Mouse (Mus musculus) erythroid progenitor cell, adult 5-6 weeks (primary cell): ENCODE data around the gene Rspo1. TPM values are rescaled to one million over a fixed set of nuclear protein-coding genes. Genes with fewer than 3 reads are reported as not detected.
A peak's percentile ranks its signal among the peaks of the same experiment; 100 is the strongest.

Experiments
- ATAC-seq: replicated peaks from 2 replicates; pipeline ENCODE4 v1.8.0; 2016; ENCODE audit warnings: moderate number of reproducible peaks, mild to moderate bottlenecking, moderate TSS enrichment, inconsistent platforms; ENCODE audit not compliant: poor library complexity, low FRiP score, severe bottlenecking
- total RNA-seq, 2 experiments: library from RNA; stranded (forward) in 1 of 2; stranded (reverse) in 1 of 2; fragments of 150-400 nt in 1 of 2; fragments of 186-747, 209-891 nt in 1 of 2; gene quantifications; 2 replicates each; pipeline versions ENCODE4 v1.2.3 to v1.2.4; 2015 to 2017; ENCODE audit warnings: low replicate concordance in 2 of 2

Gene Rspo1
- total RNA-seq, 2 experiments from 2014 or later = not detected

- no peak for ATAC-seq
Observed at GRCm38 (mm10) chr4:125017431-125017830, 31.2 kb downstream of the Rspo1 start.

GRCm38 (mm10) chr4:125020780-125021538 lies 34.7 kb downstream of the Rspo1 start:
- no peak for ATAC-seq

- ATAC-seq = peak; percentile 100
Observed at GRCm38 (mm10) chr4:125029891-125030614, 43.8 kb downstream of the Rspo1 start.

- ATAC-seq = no peak
Observed at GRCm38 (mm10) chr4:125034341-125034740, 48.1 kb downstream of the Rspo1 start.

- no peak for ATAC-seq
Observed at GRCm38 (mm10) chr4:125044454-125044853, 58.2 kb downstream of the Rspo1 start.

- no peak for ATAC-seq
Observed at GRCm38 (mm10) chr4:125055385-125055784, 69.2 kb downstream of the Rspo1 start.

GRCm38 (mm10) chr4:125056476-125056875 lies 70.2 kb downstream of the Rspo1 start:
- ATAC-seq = no peak

GRCm38 (mm10) chr4:125057273-125057672 lies 71.0 kb downstream of the Rspo1 start:
- ATAC-seq = no peak

- no peak for ATAC-seq
Observed at GRCm38 (mm10) chr4:125058033-125058432, 71.8 kb downstream of the Rspo1 start.

Other genes with a start within 250 kb of the Rspo1 start
- gene Inpp5b, start 244.6 kb upstream of the Rspo1 start, total RNA-seq (2015; ENCODE audit: low replicate concordance) = 49.9 and 84.0 TPM in 2 replicates
- 40.2 and 70.5 TPM in 2 replicates for gene Inpp5b, start 244.6 kb upstream of the Rspo1 start, total RNA-seq (2017; ENCODE audit: low replicate concordance)
- gene Mtf1, start 184.3 kb upstream of the Rspo1 start, total RNA-seq (2015; ENCODE audit: low replicate concordance) = 8.6 and 21.4 TPM in 2 replicates
- 7.0 and 25.2 TPM in 2 replicates for gene Mtf1, start 184.3 kb upstream of the Rspo1 start, total RNA-seq (2017; ENCODE audit: low replicate concordance)
- gene Yrdc, start 135.8 kb upstream of the Rspo1 start, total RNA-seq (2015; ENCODE audit: low replicate concordance) = 4.2 and 46.1 TPM in 2 replicates
- 13.9 and 19.4 TPM in 2 replicates for gene Yrdc, start 135.8 kb upstream of the Rspo1 start, total RNA-seq (2017; ENCODE audit: low replicate concordance)
- gene 1110065P20Rik, start 135.2 kb upstream of the Rspo1 start, total RNA-seq (2015; ENCODE audit: low replicate concordance) = 2.9 and 4.2 TPM in 2 replicates
- gene 1110065P20Rik, start 135.2 kb upstream of the Rspo1 start, total RNA-seq (2017; ENCODE audit: low replicate concordance) = 1.2 TPM in 1 of 2 replicates, not detected in the other
- not detected in 2 replicates for gene Maneal, start 124.3 kb upstream of the Rspo1 start, total RNA-seq (2015; ENCODE audit: low replicate concordance)
- gene Maneal, start 124.3 kb upstream of the Rspo1 start, total RNA-seq (2017; ENCODE audit: low replicate concordance) = not detected in 2 replicates
- not detected in 2 replicates for gene Epha10, start 105.5 kb upstream of the Rspo1 start, total RNA-seq (2015; ENCODE audit: low replicate concordance)
- gene Epha10, start 105.5 kb upstream of the Rspo1 start, total RNA-seq (2017; ENCODE audit: low replicate concordance) = 0.13 TPM in 1 of 2 replicates, not detected in the other
- 1.7 and 4.0 TPM in 2 replicates for gene 9930104L06Rik, start 49.4 kb upstream of the Rspo1 start, total RNA-seq (2015; ENCODE audit: low replicate concordance)
- 12.2 and 15.8 TPM in 2 replicates for gene 9930104L06Rik, start 49.4 kb upstream of the Rspo1 start, total RNA-seq (2017; ENCODE audit: low replicate concordance)
- 272 and 278 TPM in 2 replicates for gene Cdca8, start 47.1 kb upstream of the Rspo1 start, total RNA-seq (2015; ENCODE audit: low replicate concordance)
- 294 and 381 TPM in 2 replicates for gene Cdca8, start 47.1 kb upstream of the Rspo1 start, total RNA-seq (2017; ENCODE audit: low replicate concordance)
- 12.3 and 25.6 TPM in 2 replicates for gene Gnl2, start 30.2 kb downstream of the Rspo1 start, total RNA-seq (2015; ENCODE audit: low replicate concordance)
- gene Gnl2, start 30.2 kb downstream of the Rspo1 start, total RNA-seq (2017; ENCODE audit: low replicate concordance) = 34.7 and 36.3 TPM in 2 replicates
- gene Dnali1, start 79.3 kb downstream of the Rspo1 start, total RNA-seq (2015; ENCODE audit: low replicate concordance) = not detected in 2 replicates
- not detected in 2 replicates for gene Dnali1, start 79.3 kb downstream of the Rspo1 start, total RNA-seq (2017; ENCODE audit: low replicate concordance)
- 14.8 and 36.5 TPM in 2 replicates for gene Snip1, start 80.2 kb downstream of the Rspo1 start, total RNA-seq (2015; ENCODE audit: low replicate concordance)
- gene Snip1, start 80.2 kb downstream of the Rspo1 start, total RNA-seq (2017; ENCODE audit: low replicate concordance) = 19.6 and 21.6 TPM in 2 replicates
- gene Meaf6, start 98.7 kb downstream of the Rspo1 start, total RNA-seq (2015; ENCODE audit: low replicate concordance) = 27.0 and 66.7 TPM in 2 replicates
- gene Meaf6, start 98.7 kb downstream of the Rspo1 start, total RNA-seq (2017; ENCODE audit: low replicate concordance) = 25.7 and 37.1 TPM in 2 replicates
- 0.42 and 2.5 TPM in 2 replicates for gene Zc3h12a, start 141.4 kb downstream of the Rspo1 start, total RNA-seq (2015; ENCODE audit: low replicate concordance)
- 0.45 TPM in 1 of 2 replicates, not detected in the other for gene Zc3h12a, start 141.4 kb downstream of the Rspo1 start, total RNA-seq (2017; ENCODE audit: low replicate concordance)